Mouse (Mus musculus) olfactory bulb, adult 2 months (tissue): ENCODE measurements around the gene B4gat1.

ENCODE experiments used
- CTCF ChIP-seq: fragments of 200-500 bp; IDR thresholded peaks from 2 replicates; pipeline ENCODE4 v1.5.1; 2012; ENCODE audit warnings: low read depth, mild to moderate bottlenecking, low read length, moderate library complexity; ENCODE audit not compliant: insufficient read depth
- POLR2A ChIP-seq: fragments of 200-500 bp; IDR thresholded peaks from 2 replicates; pipeline ENCODE4 v1.6.1; 2012; ENCODE audit warnings: mild to moderate bottlenecking, low read depth, low read length, moderate library complexity; ENCODE audit not compliant: insufficient read depth

DNA sequence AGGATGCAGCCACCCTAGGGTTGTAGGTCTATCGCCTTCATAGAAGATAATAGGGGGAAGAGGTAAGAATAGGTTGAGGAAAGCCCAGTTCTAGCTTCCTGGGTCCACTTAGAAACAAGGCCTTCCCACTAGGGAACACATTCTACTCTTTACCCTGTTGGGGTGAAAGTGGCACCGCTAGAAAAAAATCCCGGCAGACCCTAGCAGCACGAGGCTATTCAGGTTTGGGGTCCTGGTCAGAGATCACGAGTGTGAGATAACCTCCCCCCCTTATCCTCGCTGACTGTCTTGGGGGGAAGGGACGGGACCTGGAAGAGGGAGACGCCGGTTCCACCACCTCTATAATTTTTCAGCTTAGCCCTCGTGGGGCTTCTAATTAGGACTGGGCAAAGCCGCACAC, 32.5 kb downstream of the B4gat1 start:
- TF ChIP-seq CTCF (no peak), POLR2A (no peak)
